In the genomic region with DNA sequence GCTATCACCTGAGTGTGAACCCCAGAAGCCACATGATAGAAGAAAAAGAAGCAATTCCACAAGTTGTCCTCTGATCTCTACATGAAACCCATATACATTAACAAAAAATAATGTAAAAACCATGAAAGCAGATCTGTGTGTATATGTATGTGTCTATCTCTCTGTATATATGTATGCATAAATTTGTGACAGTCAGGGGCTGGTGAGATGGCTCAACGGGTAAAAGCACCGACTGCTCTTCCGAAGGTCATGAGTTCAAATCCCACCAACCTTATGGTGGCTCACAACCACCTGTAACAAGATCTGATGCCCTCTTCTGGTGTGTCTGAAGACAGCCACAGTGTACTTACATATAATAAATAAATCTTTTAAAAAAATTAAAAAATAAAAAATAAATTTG, we compare ENCODE assay signal across 14 mouse cellular contexts. TPM values are rescaled to one million over a fixed set of nuclear protein-coding genes. Genes with fewer than 3 reads are reported as not detected.
"Had no signal": no experiment of that assay in that cellular context is flagged by ENCODE, and none has a peak within 500 bp of the region (broad histone marks: within the 10 kb centered on the region; RNA-seq: fewer than 3 reads in every experiment).

No protein-coding gene starts in this region.

RNA-seq across cellular contexts. Expression of a gene that starts 19.4 kb away (rescaled TPM):
- total RNA-seq: hematopoietic stem cell, adult 5-6 weeks; hindbrain, postnatal 0 days; layer of hippocampus, adult 18-20 months; layer of hippocampus, postnatal 14 days; layer of hippocampus, postnatal 25 days; layer of hippocampus, postnatal 36 days; left cerebral cortex, adult 18-20 months; left cerebral cortex, adult 2 months had no signal
- polyA plus RNA-seq: hindbrain, embryonic 11.5 days; hindbrain, embryonic 14.5 days; hindbrain, embryonic 15.5 days; hindbrain, postnatal 0 days; inflammation-experienced regulatory T-cells, adult 6 months; intestine, embryonic 14.5 days; intestine, postnatal 0 days had no signal

RNA-seq across cellular contexts. Expression of a gene that starts 31.2 kb away (rescaled TPM):
- total RNA-seq: hematopoietic stem cell, adult 5-6 weeks had no signal
- polyA plus RNA-seq: inflammation-experienced regulatory T-cells, adult 6 months had no signal
